Mouse (Mus musculus): ENCODE results near the gene Tardbp.

Gene Tardbp

DNA sequence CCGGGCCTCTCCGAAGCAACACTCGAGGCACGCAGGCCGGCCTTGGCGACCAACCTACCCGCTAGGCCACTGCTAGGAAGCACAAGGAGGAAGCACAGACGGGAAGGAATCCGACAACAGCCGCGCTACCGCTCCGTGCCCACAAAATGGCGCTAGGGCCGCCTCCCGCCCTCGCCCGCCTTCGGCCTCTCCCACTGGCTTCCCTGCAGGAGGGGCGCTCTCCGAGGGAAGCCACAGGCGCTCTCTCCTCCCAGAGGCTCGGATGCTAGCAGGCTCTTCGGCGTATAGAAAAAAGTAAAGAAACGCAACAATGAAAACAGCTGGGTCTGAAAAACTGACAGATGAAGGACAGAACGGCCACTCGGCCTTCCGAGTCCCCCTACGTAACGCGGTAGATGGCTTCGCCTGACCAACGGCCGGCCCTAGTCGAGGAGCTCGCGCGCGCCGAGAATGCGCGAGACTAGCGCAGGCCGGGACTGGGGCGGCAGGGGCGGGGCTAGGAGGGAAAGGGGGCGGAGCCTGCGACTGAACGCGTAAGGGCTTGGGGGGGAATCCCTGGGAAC is at the start of gene Tardbp:
TSS of gene Tardbp (minus strand) at position 397 of the 563 bp plus-strand sequence.
- peak; percentile 91 for DNase-seq (ENCODE audit: low spot score)

DNA sequence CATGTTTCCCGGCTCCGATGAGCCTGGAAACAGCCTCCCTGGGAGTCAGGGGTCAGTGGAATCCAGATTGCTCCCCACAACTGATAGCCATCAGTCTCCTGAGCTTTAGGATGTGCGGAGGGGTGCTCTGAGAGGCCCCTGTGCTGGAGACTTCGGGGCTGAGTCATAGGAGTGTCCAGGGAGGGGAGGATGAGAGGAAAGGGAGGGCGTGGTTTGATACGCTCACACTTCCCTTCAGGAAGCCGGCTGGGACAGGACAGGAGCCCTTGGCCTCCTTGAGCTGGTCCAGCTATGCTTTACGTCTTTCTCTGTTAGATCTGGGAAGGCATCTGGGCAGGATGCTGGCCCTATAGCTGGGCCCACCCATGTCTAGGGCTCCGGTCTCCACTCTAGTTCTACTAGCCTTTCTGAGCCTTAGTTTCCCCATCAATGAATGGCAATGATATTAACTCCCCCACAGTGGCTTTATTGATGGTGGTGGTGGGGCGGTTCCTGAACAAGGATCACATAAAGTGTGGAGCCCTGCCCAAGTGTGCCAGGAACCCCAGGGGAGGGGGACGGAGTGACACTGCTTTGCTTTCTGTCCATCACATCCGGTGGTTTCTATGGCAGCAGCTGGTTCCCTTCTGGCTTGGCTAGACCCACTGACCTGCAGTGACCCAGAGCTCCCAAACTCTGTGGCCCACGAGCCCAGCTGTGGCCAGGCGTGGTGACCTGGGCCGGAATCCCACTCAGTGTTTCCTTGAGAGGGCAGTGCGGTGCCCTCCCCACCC is 49.6 kb upstream of the Tardbp start:
- no peak for DNase-seq (ENCODE audit: low spot score)

- DNase-seq (ENCODE audit: low spot score), result no peak
These were observed 48.2 kb upstream of the Tardbp start for GRCm38 (mm10) chr4:148675043-148675442.

GRCm38 (mm10) chr4:148671230-148671947 is 44.6 kb upstream of the Tardbp start:
- DNase-seq (ENCODE audit: low spot score), result no peak

GRCm38 (mm10) chr4:148667006-148667755 is 40.4 kb upstream of the Tardbp start:
- DNase-seq (ENCODE audit: low spot score), result no peak

GRCm38 (mm10) chr4:148664021-148664420 is 37.2 kb upstream of the Tardbp start:
- DNase-seq (ENCODE audit: low spot score), result no peak

GRCm38 (mm10) chr4:148663326-148663725 is 36.5 kb upstream of the Tardbp start:
- DNase-seq (ENCODE audit: low spot score), result no peak

DNA sequence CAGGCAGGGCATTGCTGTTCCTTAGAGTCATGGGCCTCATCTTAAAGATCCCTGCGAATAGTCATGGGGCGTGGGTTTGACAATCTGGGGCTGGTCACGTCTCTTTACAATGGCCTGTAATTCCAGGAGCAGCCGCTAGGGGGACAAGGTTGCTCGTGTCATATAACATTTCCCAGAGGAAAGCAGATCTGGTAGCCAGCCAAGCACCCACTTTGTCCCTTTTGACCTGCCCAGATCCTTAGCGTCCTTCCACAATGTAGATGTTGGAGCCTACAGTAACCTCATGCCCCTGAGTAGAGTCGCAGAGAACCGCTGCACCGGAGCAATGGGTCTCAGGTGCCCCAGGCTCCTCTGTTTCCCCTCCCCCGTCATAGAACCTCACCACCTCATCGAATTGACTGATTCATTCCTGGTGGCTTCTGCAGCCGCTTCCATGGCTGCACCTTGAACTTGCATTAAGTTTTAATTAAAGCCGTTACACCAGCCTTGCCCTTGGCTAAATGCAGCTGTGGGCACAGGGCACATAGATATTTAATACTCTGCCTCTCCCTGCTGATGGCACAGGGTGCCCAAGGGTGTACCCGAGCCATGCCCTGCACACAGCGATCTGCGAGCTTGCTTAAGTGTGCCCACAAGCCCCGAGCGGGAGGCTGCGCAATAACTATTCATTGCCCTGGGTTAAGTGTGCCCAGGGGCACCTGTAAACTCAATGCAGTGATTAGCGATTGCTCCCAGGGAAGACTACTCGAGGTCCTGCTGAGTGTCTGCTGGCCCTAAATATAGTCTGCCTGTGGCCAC is 35.5 kb upstream of the Tardbp start:
- no peak for DNase-seq (ENCODE audit: low spot score)

GRCm38 (mm10) chr4:148660174-148660573 is 33.4 kb upstream of the Tardbp start:
- DNase-seq (ENCODE audit: low spot score), result no peak

GRCm38 (mm10) chr4:148657776-148658175 is 31.0 kb upstream of the Tardbp start:
- no peak for DNase-seq (ENCODE audit: low spot score)

DNA sequence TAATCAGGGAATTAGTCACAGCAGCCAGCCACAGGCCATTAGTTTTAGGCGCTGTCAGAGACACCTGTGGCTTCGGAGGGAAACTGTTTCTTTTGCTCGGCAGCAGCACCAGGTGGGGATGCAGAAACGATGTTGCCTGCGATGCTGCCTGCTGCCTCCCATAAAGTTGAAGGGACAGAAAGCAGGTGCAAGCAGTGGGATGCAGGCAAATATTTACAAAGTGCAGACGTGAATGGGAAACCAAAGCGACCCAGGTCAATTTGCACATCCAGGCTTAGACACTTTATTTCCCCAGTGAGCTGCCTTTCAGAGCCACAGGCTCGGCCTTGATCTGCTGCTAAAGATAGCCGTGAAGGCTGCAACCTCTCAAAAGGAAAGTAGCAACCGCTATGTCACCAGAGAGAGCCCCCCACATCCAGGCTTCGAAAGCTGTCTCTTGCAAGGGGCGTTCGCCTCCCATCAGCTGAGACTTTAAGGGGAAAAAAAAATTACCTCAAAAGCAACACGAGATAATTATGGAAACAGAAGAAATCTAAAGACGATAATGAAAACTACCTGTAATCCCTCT is 30.0 kb upstream of the Tardbp start:
- DNase-seq (ENCODE audit: low spot score), result no peak

- no peak for DNase-seq (ENCODE audit: low spot score)
These were observed 28.0 kb upstream of the Tardbp start for GRCm38 (mm10) chr4:148654701-148655398.

- DNase-seq (ENCODE audit: low spot score), result no peak
These were observed 24.2 kb upstream of the Tardbp start for GRCm38 (mm10) chr4:148651045-148651444.

DNA sequence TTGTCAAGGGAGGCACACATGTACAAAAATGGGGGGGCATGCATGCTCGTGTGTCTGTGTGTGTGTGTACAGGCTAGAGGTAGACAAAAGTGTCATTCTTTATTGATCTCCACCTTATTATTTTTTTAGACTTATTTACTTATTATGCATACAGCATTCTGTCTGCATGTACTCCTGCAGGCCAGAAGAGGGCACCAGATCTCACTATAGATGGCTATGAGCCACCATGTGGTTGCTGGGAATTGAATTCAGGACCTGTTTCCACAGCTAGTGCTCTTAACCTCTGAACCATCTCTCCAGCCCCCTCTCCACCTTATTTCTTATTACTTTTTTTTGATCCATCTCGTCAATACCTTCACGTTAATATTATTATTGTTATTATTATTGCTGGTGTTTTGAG is 22.5 kb upstream of the Tardbp start:
- no peak for DNase-seq (ENCODE audit: low spot score)

GRCm38 (mm10) chr4:148646616-148647015 is 19.8 kb upstream of the Tardbp start:
- DNase-seq (ENCODE audit: low spot score), result no peak

GRCm38 (mm10) chr4:148644926-148645325 is 18.1 kb upstream of the Tardbp start:
- no peak for DNase-seq (ENCODE audit: low spot score)

- no peak for DNase-seq (ENCODE audit: low spot score)
These were observed 17.3 kb upstream of the Tardbp start for GRCm38 (mm10) chr4:148644157-148644511.

- DNase-seq (ENCODE audit: low spot score), result no peak
These were observed 16.7 kb upstream of the Tardbp start, which contains the start of gene Gm572 for GRCm38 (mm10) chr4:148643291-148644156. Gene Gm572 (plus strand): TSS chr4:148643317.

DNA sequence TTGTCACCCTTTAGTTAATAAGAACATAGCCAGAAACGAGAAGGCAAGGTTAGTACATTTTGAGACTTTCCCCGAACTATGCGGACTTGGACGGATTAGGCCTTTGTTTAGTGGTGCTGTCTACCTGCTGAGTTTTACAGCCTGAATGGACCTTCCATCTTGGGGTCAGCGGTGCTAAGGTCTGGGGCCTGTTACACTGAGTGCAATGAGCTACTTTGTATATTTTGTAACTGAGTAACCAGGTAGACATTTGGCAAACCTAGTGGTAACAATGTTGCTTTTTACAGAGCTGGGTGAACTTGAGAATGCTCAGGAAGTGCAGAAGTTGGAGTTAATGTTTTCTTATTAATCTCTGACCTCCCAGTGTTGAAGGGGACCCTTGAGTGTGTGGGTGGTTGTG is 14.3 kb upstream of the Tardbp start:
- no peak for DNase-seq (ENCODE audit: low spot score)

DNA sequence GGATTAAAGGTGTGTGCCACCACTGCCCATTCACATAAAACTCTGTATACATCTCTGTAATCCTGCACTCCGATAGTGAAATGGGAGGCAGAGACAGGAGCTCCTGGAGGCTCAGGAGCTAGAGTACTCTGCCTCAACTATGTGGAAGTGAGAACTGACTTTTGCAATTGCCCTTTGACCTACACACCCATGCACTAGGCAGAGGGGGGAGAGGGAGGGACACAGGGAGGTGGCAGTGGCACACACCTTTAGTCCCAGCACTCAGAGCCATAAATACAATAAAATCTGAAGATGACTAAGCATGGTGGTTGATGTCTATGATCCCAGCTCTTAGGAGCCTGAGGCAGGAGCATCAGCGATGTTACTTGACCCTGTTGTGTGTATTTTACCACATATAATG is 12.6 kb upstream of the Tardbp start:
- no peak for DNase-seq (ENCODE audit: low spot score)

Data from ovary, adult 18-20 months (tissue).